Mouse (Mus musculus) CH12F3 (cell line): ENCODE measurements around the gene Ube4b.

Experiments
- in situ Hi-C: fragments of 300-500 bp; cut with MboI; formaldehyde crosslinking; loops from 2 replicates; pipeline ENCODE4 v1.14.3; 2020; ENCODE audit warnings: low sequenced_read_pairs

The Ube4b gene

DNA sequence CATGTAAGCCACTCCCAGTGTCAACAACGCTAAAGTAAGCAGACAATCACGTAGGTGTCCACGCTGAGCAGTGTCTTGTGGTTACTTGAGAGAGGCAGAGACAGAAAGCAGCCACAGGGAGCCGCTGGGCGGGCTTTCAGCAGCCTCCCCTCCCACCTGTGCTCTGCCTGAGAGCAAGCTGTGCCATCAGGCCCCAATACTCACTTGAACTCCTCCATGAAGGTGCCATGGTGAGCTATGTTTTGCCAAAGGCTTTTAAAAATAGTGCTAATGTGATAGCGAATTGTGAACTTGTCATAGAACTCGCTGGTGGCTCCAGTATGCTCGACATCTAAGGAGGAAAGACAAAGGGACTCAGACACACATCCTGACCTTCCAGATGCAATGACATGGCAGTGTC, 82.2 kb downstream of the Ube4b start:
- in situ Hi-C loops = no loop called here

- in situ Hi-C loops = no loop called here
Measured at GRCm38 (mm10) chr4:149340680-149341079, 85.9 kb downstream of the Ube4b start.

GRCm38 (mm10) chr4:149339426-149340214, 86.9 kb downstream of the Ube4b start:
- in situ Hi-C loops = no loop called here

DNA sequence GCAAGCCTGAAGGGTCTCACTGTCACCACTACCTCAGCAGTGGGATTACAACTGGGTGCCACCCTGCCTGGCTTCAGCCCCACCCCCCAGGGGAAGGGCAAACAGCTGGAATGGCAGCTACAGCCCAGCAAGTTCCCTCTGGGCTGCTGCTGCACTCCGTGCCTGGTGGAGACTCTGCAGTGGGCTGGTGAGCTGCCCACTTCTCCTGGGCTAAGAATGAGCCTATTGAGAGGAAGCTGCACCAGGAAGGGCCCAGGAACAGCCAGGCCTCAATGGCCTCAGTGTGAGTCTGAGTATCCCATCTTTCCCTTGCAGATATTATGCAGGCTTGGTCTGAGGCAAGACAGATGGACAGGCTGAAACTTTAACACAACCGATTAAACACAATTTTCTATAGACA, 88.4 kb downstream of the Ube4b start:
- in situ Hi-C loops = no loop called here

DNA sequence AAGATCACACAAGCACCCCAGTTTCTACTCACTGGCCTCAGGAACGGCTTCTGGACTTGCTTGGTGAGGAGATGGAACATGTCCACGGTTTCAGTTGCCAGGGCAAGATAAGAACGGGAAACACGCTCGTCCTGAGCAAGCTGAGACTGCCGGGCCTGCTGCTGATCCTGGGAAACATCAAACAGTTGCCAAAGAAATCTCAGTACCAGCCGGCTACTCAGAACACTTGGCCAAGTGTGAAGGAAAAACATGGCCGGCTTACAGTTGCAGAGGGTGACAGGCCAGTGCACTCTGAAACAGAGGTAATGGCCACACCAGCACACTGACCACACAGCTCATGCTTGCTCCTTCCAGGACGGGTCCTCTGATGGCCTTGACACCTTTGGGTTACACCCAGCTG, 89.2 kb downstream of the Ube4b start:
- in situ Hi-C loops = no loop called here

- in situ Hi-C loops = no loop called here
Measured at GRCm38 (mm10) chr4:149336302-149336701, 90.2 kb downstream of the Ube4b start.

- in situ Hi-C loops = no loop called here
Measured at GRCm38 (mm10) chr4:149334881-149335280, 91.7 kb downstream of the Ube4b start.

DNA sequence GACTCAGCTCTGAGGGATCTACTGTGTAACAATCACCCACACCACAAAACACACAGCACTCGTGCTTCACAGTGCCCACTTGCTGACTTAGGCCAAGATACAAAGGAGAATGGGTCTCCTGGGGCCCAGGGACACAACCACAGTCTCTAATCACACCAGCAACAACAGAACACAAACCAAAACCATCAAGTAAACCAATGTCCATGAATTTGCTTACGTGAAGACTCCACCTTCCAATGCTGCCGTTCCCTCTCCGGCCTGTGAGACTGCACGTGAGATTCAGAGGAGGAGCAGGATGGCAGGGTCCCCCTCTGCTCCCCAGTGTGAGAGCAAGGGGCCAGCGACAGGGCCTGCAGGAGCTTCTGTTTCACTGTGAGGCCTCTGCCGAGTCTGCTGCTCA, 93.8 kb downstream of the Ube4b start:
- in situ Hi-C loops = no loop called here

- in situ Hi-C loops = no loop called here
Measured at GRCm38 (mm10) chr4:149330495-149330894, 96.1 kb downstream of the Ube4b start.

- in situ Hi-C loops = no loop called here
Measured at GRCm38 (mm10) chr4:149328735-149329134, 97.8 kb downstream of the Ube4b start.

- in situ Hi-C loops = no loop called here
Measured at GRCm38 (mm10) chr4:149327281-149327680, 99.3 kb downstream of the Ube4b start.

- in situ Hi-C loops = no loop called here
Measured at GRCm38 (mm10) chr4:149325411-149326162, 101.0 kb downstream of the Ube4b start.

- in situ Hi-C loops = no loop called here
Measured at GRCm38 (mm10) chr4:149323730-149324129, 102.8 kb downstream of the Ube4b start.

GRCm38 (mm10) chr4:149322718-149323117, 103.8 kb downstream of the Ube4b start:
- in situ Hi-C loops = no loop called here

DNA sequence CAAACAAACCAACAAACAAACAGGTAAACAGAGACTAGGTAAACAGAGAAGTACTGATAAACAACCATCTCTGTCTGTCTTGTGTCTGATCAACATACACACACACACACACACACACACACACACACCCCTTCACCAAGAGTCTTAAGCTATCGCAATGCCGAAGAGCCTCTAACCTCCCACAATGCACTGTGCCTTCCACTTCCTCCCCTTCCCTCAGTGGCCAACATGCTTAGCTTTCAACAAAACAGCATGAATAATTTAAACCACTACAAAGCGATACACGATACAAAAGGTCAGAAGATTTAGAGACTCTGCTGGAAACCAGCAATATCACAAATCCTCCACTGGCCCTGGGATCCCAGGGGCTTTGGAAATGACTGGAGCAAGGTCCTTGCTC, 104.3 kb downstream of the Ube4b start:
- in situ Hi-C loops = no loop called here

DNA sequence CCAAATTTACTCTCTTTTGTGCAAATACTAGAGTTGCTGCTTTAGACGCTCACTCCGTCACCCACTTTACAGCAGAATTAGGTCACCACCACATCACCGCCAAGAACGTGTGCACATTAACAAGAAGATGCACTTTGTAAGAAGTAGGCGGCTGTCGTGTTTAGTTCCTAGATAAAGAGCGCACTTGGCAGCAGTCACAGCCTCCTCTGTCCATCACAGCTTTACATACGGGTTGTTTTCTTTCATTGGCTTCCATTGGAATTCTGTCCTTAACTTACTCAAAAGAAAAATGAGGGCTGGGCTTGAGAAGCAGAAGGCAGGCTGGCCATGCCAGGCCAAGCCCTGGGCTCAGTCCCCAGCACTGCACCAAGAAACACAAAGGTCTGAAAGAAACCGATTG, 107.5 kb downstream of the Ube4b start:
- in situ Hi-C loops = no loop called here

GRCm38 (mm10) chr4:149317387-149317786, 109.2 kb downstream of the Ube4b start:
- in situ Hi-C loops = no loop called here

GRCm38 (mm10) chr4:149314275-149314837, 112.2 kb downstream of the Ube4b start:
- in situ Hi-C loops = no loop called here

DNA sequence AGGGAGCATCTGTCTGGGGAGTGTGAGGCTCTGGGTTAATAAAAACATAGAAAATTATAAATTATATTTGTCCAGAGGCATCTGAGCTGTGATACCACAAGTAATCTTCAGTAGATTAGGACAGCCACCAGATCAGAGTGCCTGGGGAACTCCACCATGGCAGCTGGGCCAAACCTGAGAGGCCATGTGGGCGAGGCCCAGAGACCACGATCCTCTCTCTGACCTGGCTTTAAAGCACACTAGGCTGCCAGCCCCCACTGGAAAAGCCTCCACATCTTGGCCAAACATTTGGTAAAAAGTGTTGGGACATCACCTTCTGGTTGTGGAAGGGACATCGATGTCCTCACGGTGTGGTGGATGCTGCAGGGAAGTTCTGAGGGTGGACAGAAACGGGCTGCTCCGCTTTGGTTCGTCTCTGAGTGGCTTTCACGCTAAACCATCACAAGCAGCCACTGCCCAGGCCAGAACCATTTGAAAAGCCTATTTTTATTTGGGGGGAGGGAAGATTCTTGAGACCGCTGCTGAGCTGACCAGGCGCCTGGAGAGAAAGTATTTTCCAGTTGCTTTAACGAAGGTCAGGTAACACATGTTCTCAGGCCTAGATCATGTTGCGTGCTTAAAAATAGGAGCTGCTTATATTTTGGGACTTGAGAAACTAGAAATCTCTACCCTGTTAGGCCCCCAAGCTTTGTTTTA, 112.8 kb downstream of the Ube4b start:
- in situ Hi-C loops = no loop called here

DNA sequence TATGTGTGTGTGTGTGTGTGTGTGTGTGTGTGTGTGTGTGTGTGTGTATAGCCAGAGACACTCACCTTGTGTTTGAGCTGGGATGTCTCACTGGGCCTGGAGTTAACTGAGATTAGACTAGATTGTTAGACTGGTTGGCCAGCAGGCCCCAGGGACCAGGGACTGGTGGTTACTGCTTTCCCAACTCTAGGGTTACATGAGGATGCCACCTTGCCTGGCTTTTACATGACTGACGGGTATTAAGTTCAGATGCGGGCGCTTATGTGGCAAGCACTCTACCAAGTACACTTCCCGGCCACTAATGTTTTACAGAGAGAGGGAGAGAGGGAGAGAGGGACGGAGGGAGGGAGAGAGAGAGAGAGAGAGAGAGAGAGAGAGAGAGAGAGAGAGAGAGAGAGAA, 114.6 kb downstream of the Ube4b start:
- in situ Hi-C loops = no loop called here

- in situ Hi-C loops = no loop called here
Measured at GRCm38 (mm10) chr4:149308491-149308820, 118.1 kb downstream of the Ube4b start.
